9 mouse cellular contexts compared by ENCODE assay signal in genomic region chr8:124569100-124569499, GRCm38 (mm10). TPM values are rescaled to one million over a fixed set of nuclear protein-coding genes. Genes with fewer than 3 reads are reported as not detected.
DNase-seq lines count a peak whose midpoint lies in the region; ATAC-seq lines count a peak whose summit lies in the region.
"Had no signal": no experiment of that assay in that cellular context is flagged by ENCODE, and none has a peak within 500 bp of the region (broad histone marks: within the 10 kb centered on the region; RNA-seq: fewer than 3 reads in every experiment).

No protein-coding gene starts in this region.

- no peak overlapping the region for H3K4me3 ChIP-seq in hindbrain, embryonic 10.5 days
- H3K4me3 ChIP-seq in hindbrain, embryonic 14.5 days (replicated peaks; ENCODE audit: low read length) = no peak overlapping the region
- H3K4me3 ChIP-seq: embryonic facial prominence, embryonic 15.5 days; kidney, embryonic 15.5 days had no signal

- no peaks in the 10 kb centered on the region for H3K36me3 ChIP-seq in hindbrain, embryonic 10.5 days
- no peaks in the 10 kb centered on the region for H3K36me3 ChIP-seq in hindbrain, embryonic 14.5 days (replicated peaks; ENCODE audit: control insufficient read depth, insufficient read depth)
- H3K36me3 ChIP-seq: embryonic facial prominence, embryonic 15.5 days; kidney, embryonic 15.5 days had no signal

- H3K9ac ChIP-seq in hindbrain, embryonic 14.5 days = no peak overlapping the region
- H3K9ac ChIP-seq: embryonic facial prominence, embryonic 15.5 days; kidney, embryonic 15.5 days had no signal

- peak overlapping the region; percentile 56; the same call in 1 of the 2 replicates for H3K27ac ChIP-seq in hindbrain, embryonic 10.5 days
- H3K27ac ChIP-seq in hindbrain, embryonic 14.5 days = no peak overlapping the region
- H3K27ac ChIP-seq: embryonic facial prominence, embryonic 15.5 days; kidney, embryonic 15.5 days had no signal

- DNase-seq in hindbrain, embryonic 10.5 days (ENCODE audit: low spot score) = no peak
- no peak for DNase-seq in hindbrain, embryonic 14.5 days (ENCODE audit: low spot score)
- peak; percentile 72 to 73 for DNase-seq in right cerebral cortex, postnatal 10 days (ENCODE audit: low spot score in 2 of 2)
- no peak for DNase-seq in right cerebral cortex, postnatal 14 days
- DNase-seq in layer of hippocampus, postnatal 36 days = peak; percentile 52 to 71
- DNase-seq in thymus, postnatal 25 days = no peak
- DNase-seq in neural tube, embryonic 10.5 days (ENCODE audit: extremely low spot score, low spot score) = no peak

- H3K4me1 ChIP-seq in hindbrain, embryonic 10.5 days (replicated peaks) = peaks cover 19% of the 10 kb centered on the region; the same call in 1 of the 2 replicates
- no peaks in the 10 kb centered on the region for H3K4me1 ChIP-seq in hindbrain, embryonic 14.5 days (replicated peaks; ENCODE audit: control insufficient read depth, insufficient read depth, low read length)

- WGBS in hindbrain, embryonic 10.5 days = 70% methylated on average over 2 of the region's 2 CpGs
- WGBS in hindbrain, embryonic 14.5 days = 76% methylated on average over 2 of the region's 2 CpGs

- H3K9me3 ChIP-seq in hindbrain, embryonic 10.5 days = no peaks in the 10 kb centered on the region
- H3K9me3 ChIP-seq in hindbrain, embryonic 14.5 days (ENCODE audit: control insufficient read depth, low read length) = no peaks in the 10 kb centered on the region
- H3K9me3 ChIP-seq: embryonic facial prominence, embryonic 15.5 days; kidney, embryonic 15.5 days had no signal

- ATAC-seq in hindbrain, embryonic 14.5 days (ENCODE audit: low FRiP score) = no peak

- no peak overlapping the region for H3K4me2 ChIP-seq in hindbrain, embryonic 14.5 days (replicated peaks)
- H3K4me2 ChIP-seq: embryonic facial prominence, embryonic 15.5 days; kidney, embryonic 15.5 days had no signal

- peaks cover 3% of the 10 kb centered on the region; the same call in 1 of the 2 replicates for H3K27me3 ChIP-seq in hindbrain, embryonic 10.5 days (ENCODE audit: insufficient read depth, poor library complexity, severe bottlenecking)
- no peaks in the 10 kb centered on the region for H3K27me3 ChIP-seq in hindbrain, embryonic 14.5 days (ENCODE audit: control insufficient read depth, insufficient read depth, low read length)
- H3K27me3 ChIP-seq: embryonic facial prominence, embryonic 15.5 days; kidney, embryonic 15.5 days had no signal

RNA-seq across cellular contexts. Expression of gene Agt, which starts 0.4 kb away (rescaled TPM):
- polyA plus RNA-seq in hindbrain, embryonic 10.5 days (2016; fragmentation: Nextera tagmentation; extraction: Ambion mirVana) = not detected in 2 replicates
- polyA plus RNA-seq in hindbrain, embryonic 14.5 days (2014; fragmentation: Nextera tagmentation; extraction: Ambion mirVana) = 0.76 and 1.1 TPM in 2 replicates
- total RNA-seq in layer of hippocampus, postnatal 36 days (2021) = 10 to 100 TPM; 29.9 to 30.8 TPM

RNA-seq across cellular contexts. Expression of gene Capn9, which starts 6.8 kb away (rescaled TPM):
- polyA plus RNA-seq in hindbrain, embryonic 10.5 days (2016; fragmentation: Nextera tagmentation; extraction: Ambion mirVana) = not detected in 2 replicates
- polyA plus RNA-seq in hindbrain, embryonic 14.5 days (2014; fragmentation: Nextera tagmentation; extraction: Ambion mirVana) = 0.11 and 0.53 TPM in 2 replicates
- under 1 TPM; 0.15 to 0.20 TPM for total RNA-seq in layer of hippocampus, postnatal 36 days (2021)

RNA-seq across cellular contexts. Expression of gene Cog2, which starts 48.5 kb away (rescaled TPM):
- 41.1 and 43.3 TPM in 2 replicates for polyA plus RNA-seq in hindbrain, embryonic 10.5 days (2016; fragmentation: Nextera tagmentation; extraction: Ambion mirVana)
- polyA plus RNA-seq in hindbrain, embryonic 14.5 days (2014; fragmentation: Nextera tagmentation; extraction: Ambion mirVana) = 32.5 and 34.7 TPM in 2 replicates
- total RNA-seq in layer of hippocampus, postnatal 36 days (2021) = 10 to 100 TPM; 37.8 to 43.2 TPM

Comparison
In these comparisons a context has a peak if more than half of its experiments do, and no peak if none do; other contexts are left out.
1. DNase-seq: peak in right cerebral cortex, postnatal 10 days (2 of 2) and layer of hippocampus, postnatal 36 days (2 of 2); none in hindbrain, embryonic 10.5 days (single experiment), hindbrain, embryonic 14.5 days (single experiment), right cerebral cortex, postnatal 14 days (single experiment), thymus, postnatal 25 days (single experiment) and neural tube, embryonic 10.5 days (single experiment).